Mouse (Mus musculus): ENCODE data around the gene Foxo3.

DNA sequence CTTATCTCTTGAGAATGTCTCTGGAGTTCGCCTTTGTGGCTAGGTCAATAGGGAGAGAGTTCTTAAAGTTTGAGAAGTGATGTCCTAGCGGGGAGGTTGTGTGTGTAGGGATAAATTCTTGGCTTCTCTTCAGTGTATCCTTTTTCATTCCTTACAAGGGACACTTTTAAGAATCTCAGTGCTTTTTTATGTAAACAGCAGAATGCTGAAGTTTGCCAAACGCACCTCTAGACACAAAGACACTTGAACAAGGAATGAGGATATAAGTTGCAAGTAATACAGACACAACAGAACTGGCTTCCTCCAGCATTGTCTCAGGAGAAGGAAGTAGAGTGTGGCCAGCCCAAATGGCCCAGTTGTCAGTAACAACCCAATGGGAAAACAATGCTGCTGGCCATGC lies 126.8 kb downstream of the Foxo3 start:
- TF ChIP-seq CTCF (IDR thresholded peaks at IDR 0.05; ENCODE audit: insufficient read depth, low read length) (no peak), POLR2A (IDR thresholded peaks at IDR 0.05; ENCODE audit: borderline replicate concordance, extremely low read depth, low read depth, low read length) (no peak)

Measured in lung, adult 2 months (tissue).